Mouse (Mus musculus) C2C12 (cell line): ENCODE data around the gene Add1.

Experiments used
- CTCF ChIP-seq: IDR thresholded peaks from one replicate; pipeline ENCODE4 v1.5.1; 2011; ENCODE audit not compliant: control insufficient read depth, insufficient read depth, insufficient read length
- MYOG ChIP-seq: IDR thresholded peaks from one replicate; pipeline ENCODE4 v1.6.1; 2011; ENCODE audit not compliant: control insufficient read depth, insufficient read length; ENCODE audit errors: extremely low read depth

DNA sequence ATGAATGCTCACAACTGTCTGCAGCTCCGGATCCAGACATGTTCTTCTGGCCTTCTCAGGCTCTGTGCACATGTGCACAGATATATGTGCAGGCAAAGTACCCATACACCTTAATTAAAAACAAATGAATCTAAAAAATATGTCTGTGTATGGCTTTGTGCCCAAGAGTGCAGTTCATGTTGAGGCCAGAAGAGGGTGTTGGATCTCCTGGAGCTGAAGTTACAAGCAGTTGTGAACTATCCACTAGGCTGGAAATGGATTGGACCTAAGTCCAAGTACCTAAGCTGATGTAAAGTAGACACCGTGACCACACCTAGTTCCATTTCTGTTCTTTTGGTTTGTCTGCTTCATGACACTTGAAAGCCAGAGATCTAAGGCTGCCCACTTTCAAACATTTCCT, 96.0 kb downstream of the Add1 start:
- TF ChIP-seq CTCF (no peak), MYOG (no peak)
